Mouse (Mus musculus): Measurements from ENCODE around the gene Ninj1.

The Ninj1 gene

GRCm38 (mm10) chr13:49198734-49199133 is 11.4 kb downstream of the Ninj1 start:
- DNase-seq, result no peak

GRCm38 (mm10) chr13:49199891-49200290 is 12.6 kb downstream of the Ninj1 start:
- DNase-seq, result no peak

DNA sequence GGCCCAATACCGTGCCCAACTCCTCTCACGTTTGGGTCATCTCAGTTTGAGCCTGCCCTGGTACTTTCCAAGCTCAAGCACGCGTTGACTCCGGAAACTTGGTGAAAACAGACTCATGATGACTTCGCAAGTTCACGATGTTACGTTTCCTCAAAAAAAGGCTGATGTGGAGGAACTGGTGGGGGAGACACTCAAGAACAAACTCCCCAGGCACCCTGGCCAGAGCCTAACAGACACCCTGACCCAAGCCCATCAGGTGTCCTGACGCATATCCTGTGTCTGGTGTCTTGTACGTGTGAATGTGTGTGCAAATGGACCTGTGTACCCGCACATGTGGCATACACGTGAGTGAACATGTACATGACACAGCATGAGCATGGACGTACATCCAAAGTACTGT is 13.4 kb downstream of the Ninj1 start:
- no peak for DNase-seq

GRCm38 (mm10) chr13:49202556-49202955 is 15.3 kb downstream of the Ninj1 start:
- DNase-seq, result no peak

GRCm38 (mm10) chr13:49205381-49205998 is 18.2 kb downstream of the Ninj1 start:
- peak; percentile 86 to 90 for DNase-seq

- DNase-seq, result peak in 1 of 2 experiments; percentile 6
Measured at GRCm38 (mm10) chr13:49206341-49206740, 19.1 kb downstream of the Ninj1 start.

- no peak for DNase-seq
Measured at GRCm38 (mm10) chr13:49209306-49209705, 22.0 kb downstream of the Ninj1 start.

- peak in 1 of 2 experiments; percentile 42 for DNase-seq
Measured at GRCm38 (mm10) chr13:49212711-49213500, 25.6 kb downstream of the Ninj1 start.

- peak; percentile 74 to 79 for DNase-seq
Measured at GRCm38 (mm10) chr13:49213531-49213932, 26.2 kb downstream of the Ninj1 start.

GRCm38 (mm10) chr13:49214454-49214853 is 27.2 kb downstream of the Ninj1 start:
- DNase-seq, result peak in 1 of 2 experiments; percentile 40

- DNase-seq, result no peak
Measured at GRCm38 (mm10) chr13:49215128-49215503, 27.8 kb downstream of the Ninj1 start.

DNA sequence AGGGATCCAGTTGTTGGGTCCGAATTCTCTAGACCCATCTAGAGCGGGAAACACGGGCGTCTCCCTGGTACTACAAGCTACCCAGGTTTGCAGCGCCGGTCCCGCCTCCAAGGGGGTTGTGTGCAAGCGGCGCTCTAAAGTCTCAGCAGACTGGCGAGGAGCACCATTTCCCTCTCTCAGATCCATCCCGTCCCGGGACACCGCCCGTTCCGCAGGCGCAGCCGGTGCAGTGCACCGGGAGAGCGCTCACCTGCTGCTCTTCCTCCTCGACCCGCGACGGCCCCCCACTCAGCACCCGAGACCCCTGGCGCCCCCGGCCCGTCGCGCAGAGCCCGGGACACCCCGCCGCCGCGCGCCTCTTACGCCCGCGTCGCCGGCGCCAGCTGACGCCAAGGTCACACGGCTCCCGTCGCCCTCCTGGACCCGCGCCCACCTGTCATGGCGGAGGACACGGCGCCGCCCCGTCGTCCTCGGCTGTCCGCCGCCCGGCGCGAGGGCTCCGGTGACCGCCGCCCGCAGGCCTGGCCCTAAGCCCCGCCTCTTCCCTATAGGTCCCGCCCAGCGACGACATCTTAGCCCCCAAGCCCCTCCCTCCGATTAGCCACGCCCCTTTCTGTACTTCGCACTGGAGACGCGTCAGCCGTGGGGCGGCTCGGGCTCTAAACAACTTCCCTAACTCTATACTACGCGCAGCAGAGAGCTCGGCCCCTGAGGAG is 28.4 kb downstream of the Ninj1 start, which contains the start of gene Card19:
Gene Card19, minus strand, starts transcription at position 534 of the 716 bp plus-strand sequence.
- DNase-seq, result peak; percentile 89 to 94

- no peak for DNase-seq
Measured at GRCm38 (mm10) chr13:49216220-49216552, 28.9 kb downstream of the Ninj1 start.

- DNase-seq, result no peak
Measured at GRCm38 (mm10) chr13:49216808-49217561, 29.7 kb downstream of the Ninj1 start.

DNA sequence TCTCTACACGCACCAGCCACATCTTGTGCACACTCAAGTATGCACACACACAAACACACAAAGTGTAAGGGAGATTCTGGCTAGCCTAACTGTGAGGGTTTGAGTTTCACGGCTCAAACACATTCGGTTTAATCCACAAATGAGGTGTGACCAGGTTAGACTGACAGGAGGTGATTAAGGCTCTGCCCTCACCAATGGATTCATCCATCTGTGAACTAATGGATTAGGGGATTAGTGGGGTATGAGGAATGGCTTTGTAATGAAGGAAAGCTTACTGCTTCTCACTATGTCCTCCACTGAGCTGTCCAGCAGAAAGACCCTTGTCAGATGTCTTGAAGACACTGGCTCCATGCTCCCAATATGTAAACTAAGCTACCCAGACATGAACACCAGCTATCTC is 31.4 kb downstream of the Ninj1 start:
- DNase-seq, result no peak

DNA sequence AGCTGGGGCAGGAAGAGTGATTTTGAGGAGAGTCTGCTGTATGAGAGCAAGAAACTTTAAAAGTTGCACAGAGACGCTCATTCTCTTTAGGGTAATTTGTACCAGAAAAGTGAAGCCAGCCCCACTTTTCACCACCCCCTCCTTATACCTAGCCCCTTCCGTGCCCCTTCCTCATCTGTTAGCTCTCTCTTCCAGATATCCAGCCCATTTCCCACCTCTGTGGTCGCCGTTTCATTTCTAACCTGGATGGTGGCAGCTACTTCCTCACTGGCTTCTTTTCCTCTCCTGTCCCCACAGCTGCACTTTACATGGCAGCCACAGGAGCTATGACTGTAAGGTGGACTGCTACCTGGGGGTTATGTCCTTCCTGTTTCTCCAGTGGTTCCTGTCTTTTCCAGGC is 32.1 kb downstream of the Ninj1 start:
- DNase-seq, result no peak

GRCm38 (mm10) chr13:49220912-49221311 is 33.6 kb downstream of the Ninj1 start:
- no peak for DNase-seq

DNA sequence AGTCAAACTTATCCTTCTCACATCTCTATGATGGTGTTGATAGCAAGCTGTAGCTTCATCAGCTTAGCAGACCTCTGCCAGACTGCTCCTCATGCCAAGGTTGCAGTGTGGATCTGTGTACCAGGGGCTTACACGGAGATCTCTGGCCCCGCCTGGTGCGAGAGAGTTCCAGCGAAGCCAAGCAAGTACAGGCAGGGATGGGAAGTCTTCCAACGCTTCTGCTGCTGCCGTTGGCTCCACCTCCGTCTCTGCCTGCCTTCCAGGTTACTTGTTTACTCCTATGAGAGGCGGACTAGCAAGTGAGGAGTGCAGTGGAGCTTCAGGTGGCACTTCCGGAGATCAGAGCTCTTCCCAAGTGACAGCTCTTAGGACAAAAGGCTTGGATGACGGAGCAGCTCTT is 37.0 kb downstream of the Ninj1 start:
- DNase-seq, result no peak

- DNase-seq, result no peak
Measured at GRCm38 (mm10) chr13:49224729-49225128, 37.4 kb downstream of the Ninj1 start.

- no peak for DNase-seq
Measured at GRCm38 (mm10) chr13:49225159-49225558, 37.9 kb downstream of the Ninj1 start.

DNA sequence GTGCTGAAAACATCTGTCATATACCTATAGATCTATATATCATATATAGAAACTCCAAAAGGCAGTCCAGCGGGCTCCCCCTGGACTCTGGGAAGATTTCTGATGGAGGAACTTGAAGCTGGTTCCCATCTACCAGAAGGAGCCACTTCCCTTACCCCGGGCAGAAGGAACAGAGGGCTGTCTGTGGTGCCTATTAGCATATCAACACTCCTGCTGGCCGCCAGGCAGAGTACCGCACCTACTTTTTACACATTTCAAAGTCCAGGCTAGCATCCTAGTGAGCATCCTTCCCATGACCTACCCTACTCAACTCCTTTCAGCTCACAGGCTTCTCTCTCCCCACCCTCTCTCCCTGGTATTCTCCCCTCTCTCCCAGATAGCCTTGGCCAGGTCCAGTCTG is 38.3 kb downstream of the Ninj1 start:
- DNase-seq, result no peak

- DNase-seq, result no peak
Measured at GRCm38 (mm10) chr13:49233792-49234572, 46.7 kb downstream of the Ninj1 start.

Data from cerebellum, postnatal 25 days (tissue).